Mouse (Mus musculus): Measurements from ENCODE around the gene Olfr1391.
"Not testable (repeated sequence)": the region's sequence is repeated elsewhere in the genome, so short reads cannot be mapped to it uniquely, and the experiment has no call there.

Olfr1391 gene

GRCm38 (mm10) chr11:49322442-49322841, at the start of gene Olfr1391:
TSS of gene Olfr1391 (plus strand) at chr11:49322742.
- ChIA-PET CTCF (interaction anchor here in 1 of 4 experiments (0.5 kb wide), 1 partner anchor 1041 kb away, joined by 3 read pairs; no protein-coding TSS in a partner anchor), POLR2A (no interaction called here)

GRCm38 (mm10) chr11:49273834-49274519, 48.6 kb upstream of the Olfr1391 start:
- POLR2A ChIA-PET = interaction anchor here in 1 of 4 experiments (0.6 kb wide), 1 partner anchor 70 kb away, joined by 4 read pairs; no protein-coding TSS in a partner anchor

GRCm38 (mm10) chr11:49278222-49278621, 44.3 kb upstream of the Olfr1391 start, which contains the start of gene Olfr1393:
TSS of gene Olfr1393 (plus strand) at chr11:49278304.
- ChIA-PET POLR2A (no interaction called here), CTCF (no interaction called here)

More at GRCm38 (mm10) chr11:49273834-49274519, 48.6 kb upstream of the Olfr1391 start:
- CTCF ChIA-PET = interaction anchor here in 1 of 4 experiments (0.8 kb wide), 1 partner anchor 170 kb away, joined by 4 read pairs; no protein-coding TSS in a partner anchor

GRCm38 (mm10) chr11:49284982-49285381, 37.6 kb upstream of the Olfr1391 start, which contains the start of gene Olfr1392:
TSS of gene Olfr1392 (plus strand) at chr11:49285282.
- CTCF ChIA-PET, POLR2A ChIA-PET: not testable (repeated sequence)

GRCm38 (mm10) chr11:49287251-49287650, 35.3 kb upstream of the Olfr1391 start:
- ChIA-PET CTCF (interaction anchor here in 1 of 4 experiments (0.6 kb wide), 1 partner anchor 321 kb away, joined by 3 read pairs; no protein-coding TSS in a partner anchor), POLR2A (no interaction called here)

- CTCF ChIA-PET = no interaction called here
- POLR2A ChIA-PET = no interaction called here
Measured at GRCm38 (mm10) chr11:49292777-49293176, 29.8 kb upstream of the Olfr1391 start.

GRCm38 (mm10) chr11:49304441-49304840, 18.1 kb upstream of the Olfr1391 start, which contains the start of gene Olfr10:
TSS of gene Olfr10 (plus strand) at chr11:49304741.
- ChIA-PET CTCF (no interaction called here), POLR2A (no interaction called here)

GRCm38 (mm10) chr11:49308547-49308946, 14.0 kb upstream of the Olfr1391 start:
- CTCF ChIA-PET, POLR2A ChIA-PET: not testable (repeated sequence)

GRCm38 (mm10) chr11:49326726-49327125, 4.2 kb downstream of the Olfr1391 start:
- ChIA-PET POLR2A (no interaction called here), CTCF (no interaction called here)

- CTCF ChIA-PET = no interaction called here
- POLR2A ChIA-PET = no interaction called here
Measured at GRCm38 (mm10) chr11:49329686-49330085, 7.1 kb downstream of the Olfr1391 start.

- CTCF ChIA-PET = no interaction called here
- POLR2A ChIA-PET = interaction anchor here in 1 of 4 experiments (0.7 kb wide), 1 partner anchor 209 kb away, joined by 3 read pairs; no protein-coding TSS in a partner anchor
Measured at GRCm38 (mm10) chr11:49334888-49335287, 12.3 kb downstream of the Olfr1391 start, which contains the start of gene Olfr1390. TSS of gene Olfr1390 (plus strand) at chr11:49335188.

GRCm38 (mm10) chr11:49337150-49337832, 14.7 kb downstream of the Olfr1391 start:
- ChIA-PET POLR2A (no interaction called here), CTCF (interaction anchor here in 1 of 4 experiments (1.2 kb wide), 1 partner anchor 73 kb away, joined by 3 read pairs; no protein-coding TSS in a partner anchor)
